Mouse (Mus musculus) liver, postnatal 0 days (tissue): ENCODE measurements around the gene Tfap2c.

ENCODE experiments used
- CTCF ChIP-seq: sonication (generic); IDR thresholded peaks from 2 replicates; pipeline ENCODE4 v1.5.1; 2016; ENCODE audit warnings: antibody characterized with exemption, low read depth
- EP300 ChIP-seq: IDR thresholded peaks from 2 replicates; pipeline ENCODE4 v1.6.1; 2016; ENCODE audit warnings: antibody characterized with exemption, low read depth, mild to moderate bottlenecking

DNA sequence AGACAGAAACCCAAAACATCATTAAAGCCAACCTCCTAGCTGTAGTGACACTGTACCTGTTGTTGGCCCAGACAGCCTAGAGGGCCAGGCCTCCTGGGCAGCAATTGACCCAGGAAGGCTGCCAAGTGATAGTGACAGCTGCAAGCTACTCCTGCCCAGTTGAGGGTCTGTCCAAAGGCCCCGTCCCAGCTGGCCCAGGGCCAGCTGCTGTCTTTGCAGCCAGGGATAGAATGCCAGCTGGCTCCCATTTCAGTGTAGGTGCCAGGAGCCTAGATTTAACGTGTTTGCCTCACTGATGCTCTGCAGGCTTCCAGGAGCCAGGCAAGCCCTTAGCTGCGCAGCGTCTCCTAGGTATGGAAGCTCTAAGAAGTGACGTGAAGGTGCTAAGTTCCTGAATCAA lies 29.8 kb downstream of the Tfap2c start:
- TF ChIP-seq CTCF (no peak), EP300 (no peak)
